Mouse (Mus musculus): ENCODE measurements around the gene Gfod2. TPM values are rescaled to one million over a fixed set of nuclear protein-coding genes. Genes with fewer than 3 reads are reported as not detected.

Gene Gfod2
- polyA plus RNA-seq, 1 experiment from 2014 or later: 19.2 TPM

GRCm38 (mm10) chr8:105788927-105789326, 30.5 kb upstream of the Gfod2 start:
- Histone ChIP-seq H3K9me3 (replicated peaks; ENCODE audit: low read length) (no peaks in the 10 kb centered on the region), H3K36me3 (ENCODE audit: insufficient read depth, low read length) (peaks cover 16% of the 10 kb centered on the region), H3K4me2 (ENCODE audit: low read length) (no peak overlapping the region), H3K27ac (no peak overlapping the region), H3K4me3 (replicated peaks; ENCODE audit: low read depth, low read length) (no peak overlapping the region), H3K27me3 (ENCODE audit: insufficient read depth, low read length) (no peaks in the 10 kb centered on the region), H3K4me1 (replicated peaks; ENCODE audit: insufficient read depth, low read length) (no peaks in the 10 kb centered on the region), H3K9ac (ENCODE audit: low read depth, low read length) (no peak overlapping the region)
- no peak for DNase-seq (ENCODE audit: low spot score)
- WGBS: 62% methylated on average over 4 of the region's 4 CpGs
- no peak for ATAC-seq (replicated peaks; ENCODE audit: low FRiP score, low read depth)
- no peak for TF ChIP-seq CTCF (IDR thresholded peaks at IDR 0.05; ENCODE audit: low read depth)

GRCm38 (mm10) chr8:105788241-105788640, 29.8 kb upstream of the Gfod2 start:
- Histone ChIP-seq H3K4me2 (ENCODE audit: low read length) (no peak overlapping the region), H3K27me3 (ENCODE audit: insufficient read depth, low read length) (no peaks in the 10 kb centered on the region), H3K9ac (ENCODE audit: low read depth, low read length) (no peak overlapping the region), H3K36me3 (ENCODE audit: insufficient read depth, low read length) (peaks cover 16% of the 10 kb centered on the region), H3K9me3 (replicated peaks; ENCODE audit: low read length) (no peaks in the 10 kb centered on the region), H3K4me1 (replicated peaks; ENCODE audit: insufficient read depth, low read length) (no peaks in the 10 kb centered on the region), H3K4me3 (replicated peaks; ENCODE audit: low read depth, low read length) (no peak overlapping the region), H3K27ac (no peak overlapping the region)
- TF ChIP-seq CTCF (IDR thresholded peaks at IDR 0.05; ENCODE audit: low read depth): peak; percentile 83
- peak; percentile 67 for DNase-seq (ENCODE audit: low spot score)
- 88% methylated on average over 2 of the region's 2 CpGs for WGBS
- no peak for ATAC-seq (replicated peaks; ENCODE audit: low FRiP score, low read depth)

DNA sequence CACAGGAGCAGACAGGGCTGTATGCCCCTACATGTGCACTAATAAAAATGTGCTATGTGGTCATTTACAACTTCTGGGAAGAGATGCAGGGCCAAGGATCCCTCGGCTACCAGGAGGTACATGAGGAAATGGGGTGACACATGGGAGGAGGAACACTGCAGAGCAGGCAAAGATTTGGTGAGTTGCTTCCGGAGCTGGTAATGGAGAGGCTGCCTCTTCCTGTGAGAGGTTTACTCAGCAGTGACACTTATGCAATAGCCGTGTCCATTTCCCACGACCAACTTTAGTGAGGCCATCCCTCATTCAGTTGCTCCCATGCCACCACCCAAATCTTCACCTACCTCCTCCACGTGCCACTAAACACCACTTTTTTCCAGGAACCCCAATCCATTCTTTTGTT, 21.8 kb upstream of the Gfod2 start:
- no peak for TF ChIP-seq CTCF (IDR thresholded peaks at IDR 0.05; ENCODE audit: low read depth)
- Histone ChIP-seq H3K4me3 (replicated peaks; ENCODE audit: low read depth, low read length) (no peak overlapping the region), H3K27ac (no peak overlapping the region), H3K9ac (ENCODE audit: low read depth, low read length) (no peak overlapping the region), H3K36me3 (ENCODE audit: insufficient read depth, low read length) (peaks cover 37% of the 10 kb centered on the region), H3K27me3 (ENCODE audit: insufficient read depth, low read length) (no peaks in the 10 kb centered on the region), H3K4me1 (replicated peaks; ENCODE audit: insufficient read depth, low read length) (no peaks in the 10 kb centered on the region), H3K9me3 (replicated peaks; ENCODE audit: low read length) (no peaks in the 10 kb centered on the region), H3K4me2 (ENCODE audit: low read length) (no peak overlapping the region)
- ATAC-seq (replicated peaks; ENCODE audit: low FRiP score, low read depth) (no peak), DNase-seq (ENCODE audit: low spot score) (no peak)
- 95% methylated on average over 5 of the region's 5 CpGs for WGBS

GRCm38 (mm10) chr8:105777833-105778232, 19.4 kb upstream of the Gfod2 start:
- Histone ChIP-seq H3K4me3 (replicated peaks; ENCODE audit: low read depth, low read length) (no peak overlapping the region), H3K36me3 (ENCODE audit: insufficient read depth, low read length) (peaks cover 57% of the 10 kb centered on the region), H3K27ac (no peak overlapping the region), H3K9ac (ENCODE audit: low read depth, low read length) (no peak overlapping the region), H3K4me2 (ENCODE audit: low read length) (no peak overlapping the region), H3K4me1 (replicated peaks; ENCODE audit: insufficient read depth, low read length) (no peaks in the 10 kb centered on the region), H3K27me3 (ENCODE audit: insufficient read depth, low read length) (no peaks in the 10 kb centered on the region), H3K9me3 (replicated peaks; ENCODE audit: low read length) (no peaks in the 10 kb centered on the region)
- DNase-seq (ENCODE audit: low spot score) (no peak), ATAC-seq (replicated peaks; ENCODE audit: low FRiP score, low read depth) (no peak)
- WGBS: 94% methylated on average over 2 of the region's 2 CpGs
- TF ChIP-seq CTCF (IDR thresholded peaks at IDR 0.05; ENCODE audit: low read depth): no peak

DNA sequence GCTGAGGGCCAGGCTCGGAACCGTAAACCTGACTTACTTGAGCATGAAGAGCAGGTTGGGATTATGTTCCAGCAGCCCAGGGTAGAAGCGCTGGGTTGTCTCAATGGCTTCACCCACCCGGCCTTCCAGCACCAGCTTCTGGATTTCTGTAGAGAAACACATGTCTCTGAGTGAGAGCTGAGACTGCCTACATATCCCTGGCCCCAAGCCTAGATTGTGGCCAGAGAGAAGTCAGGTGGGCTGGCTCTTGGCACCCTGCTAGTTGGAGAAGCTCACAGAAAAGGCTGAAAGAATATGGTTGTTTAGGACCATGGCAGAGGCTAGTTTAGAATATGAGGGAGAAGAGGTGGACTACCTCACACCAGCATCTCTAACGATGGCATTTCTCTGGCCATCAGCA, 16.0 kb upstream of the Gfod2 start:
- peaks cover 66% of the 10 kb centered on the region for H3K36me3 ChIP-seq (ENCODE audit: insufficient read depth, low read length)
- no peak for DNase-seq (ENCODE audit: low spot score)

GRCm38 (mm10) chr8:105773441-105773861, 15.0 kb upstream of the Gfod2 start:
- no peak for TF ChIP-seq CTCF (IDR thresholded peaks at IDR 0.05; ENCODE audit: low read depth)
- 88% methylated on average over 1 of the region's 1 CpGs for WGBS
- H3K4me3 ChIP-seq (replicated peaks; ENCODE audit: low read depth, low read length): no peak overlapping the region
- no peaks in the 10 kb centered on the region for H3K9me3 ChIP-seq (replicated peaks; ENCODE audit: low read length)
- peaks cover 64% of the 10 kb centered on the region for H3K36me3 ChIP-seq (ENCODE audit: insufficient read depth, low read length)
- H3K27me3 ChIP-seq (ENCODE audit: insufficient read depth, low read length): no peaks in the 10 kb centered on the region
- H3K4me1 ChIP-seq (replicated peaks; ENCODE audit: insufficient read depth, low read length): no peaks in the 10 kb centered on the region
- no peak overlapping the region for H3K9ac ChIP-seq (ENCODE audit: low read depth, low read length)
- H3K27ac ChIP-seq: no peak overlapping the region
- H3K4me2 ChIP-seq (ENCODE audit: low read length): no peak overlapping the region
- no peak for ATAC-seq (replicated peaks; ENCODE audit: low FRiP score, low read depth)
- no peak for DNase-seq (ENCODE audit: low spot score)

More for the DNA sequence above, 16.0 kb upstream of the Gfod2 start:
- H3K4me2 ChIP-seq (ENCODE audit: low read length): no peak overlapping the region
- 92% methylated on average over 5 of the region's 5 CpGs for WGBS
- H3K9me3 ChIP-seq (replicated peaks; ENCODE audit: low read length): no peaks in the 10 kb centered on the region
- H3K27me3 ChIP-seq (ENCODE audit: insufficient read depth, low read length): no peaks in the 10 kb centered on the region
- ATAC-seq (replicated peaks; ENCODE audit: low FRiP score, low read depth): no peak
- H3K27ac ChIP-seq: no peak overlapping the region
- H3K4me3 ChIP-seq (replicated peaks; ENCODE audit: low read depth, low read length): no peak overlapping the region
- TF ChIP-seq CTCF (IDR thresholded peaks at IDR 0.05; ENCODE audit: low read depth): no peak
- no peak overlapping the region for H3K9ac ChIP-seq (ENCODE audit: low read depth, low read length)
- no peaks in the 10 kb centered on the region for H3K4me1 ChIP-seq (replicated peaks; ENCODE audit: insufficient read depth, low read length)

Data from kidney, postnatal 0 days (tissue).